Mouse (Mus musculus): ENCODE data around the gene Rgl1. TPM values are rescaled to one million over a fixed set of nuclear protein-coding genes. Genes with fewer than 3 reads are reported as not detected.

Rgl1 gene
- polyA plus RNA-seq, 1 experiment, result 0.21 TPM

GRCm38 (mm10) chr1:152543449-152544159 lies 222.5 kb downstream of the Rgl1 start:
- TF ChIP-seq GATA1 (IDR thresholded peaks at IDR 0.05; ENCODE audit: low read length), result no peak

DNA sequence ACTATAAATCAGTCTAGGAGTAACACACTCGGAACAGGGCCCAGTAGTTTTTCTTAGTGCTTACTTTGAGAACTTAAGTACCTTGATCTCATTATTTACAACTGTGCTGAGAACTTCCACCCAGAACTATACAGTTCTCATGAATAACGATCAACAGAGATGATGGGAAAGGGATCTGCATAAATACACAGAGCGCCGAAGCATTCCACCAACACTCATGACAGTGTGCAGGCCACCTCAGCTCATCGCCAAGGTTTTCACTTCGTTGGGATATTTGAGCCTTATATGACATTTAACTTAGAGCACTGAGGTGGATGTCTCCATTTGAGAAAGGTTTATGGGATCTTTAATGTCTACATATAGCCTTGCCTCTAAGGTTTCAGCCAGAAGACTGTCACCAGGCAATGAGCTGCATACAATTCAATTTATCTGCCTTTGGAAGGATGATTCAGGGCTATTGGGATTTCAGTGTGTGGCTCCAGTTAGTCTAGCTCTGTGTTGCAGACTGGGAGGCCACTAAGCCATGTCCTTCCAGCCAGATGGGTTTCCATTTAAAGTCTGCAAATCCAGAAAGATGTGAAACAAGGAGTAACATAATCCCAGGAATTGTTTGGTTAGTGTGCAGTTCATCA lies 223.3 kb downstream of the Rgl1 start:
- no peak for TF ChIP-seq GATA1 (IDR thresholded peaks at IDR 0.05; ENCODE audit: low read length)

GRCm38 (mm10) chr1:152540304-152540887 lies 225.8 kb downstream of the Rgl1 start:
- TF ChIP-seq GATA1 (IDR thresholded peaks at IDR 0.05; ENCODE audit: low read length), result no peak

- no peak for TF ChIP-seq GATA1 (IDR thresholded peaks at IDR 0.05; ENCODE audit: low read length)
Observed at GRCm38 (mm10) chr1:152538817-152539216, 227.3 kb downstream of the Rgl1 start.

DNA sequence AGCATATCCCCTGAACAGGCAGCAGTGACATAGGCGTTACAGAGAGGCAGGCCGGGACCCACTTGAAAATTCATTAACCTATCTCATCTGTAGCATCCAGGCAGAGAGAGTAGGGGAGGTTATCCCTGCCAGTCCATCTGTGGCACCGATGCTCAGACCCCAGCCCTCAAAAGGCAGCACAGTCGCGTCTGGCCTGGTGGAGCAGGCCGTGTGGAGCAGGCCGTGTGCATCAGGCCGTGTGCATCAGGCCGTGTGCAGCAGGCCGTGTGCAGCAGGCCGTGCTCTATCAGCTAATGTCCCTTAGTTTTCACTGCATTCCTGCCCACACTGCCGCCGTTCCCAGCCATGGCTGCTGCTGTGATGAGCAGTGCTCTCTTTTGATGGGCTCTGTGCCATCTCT lies 229.0 kb downstream of the Rgl1 start:
- TF ChIP-seq GATA1 (IDR thresholded peaks at IDR 0.05; ENCODE audit: low read length), result no peak

- no peak for TF ChIP-seq GATA1 (IDR thresholded peaks at IDR 0.05; ENCODE audit: low read length)
Observed at GRCm38 (mm10) chr1:152536416-152537018, 229.6 kb downstream of the Rgl1 start.

DNA sequence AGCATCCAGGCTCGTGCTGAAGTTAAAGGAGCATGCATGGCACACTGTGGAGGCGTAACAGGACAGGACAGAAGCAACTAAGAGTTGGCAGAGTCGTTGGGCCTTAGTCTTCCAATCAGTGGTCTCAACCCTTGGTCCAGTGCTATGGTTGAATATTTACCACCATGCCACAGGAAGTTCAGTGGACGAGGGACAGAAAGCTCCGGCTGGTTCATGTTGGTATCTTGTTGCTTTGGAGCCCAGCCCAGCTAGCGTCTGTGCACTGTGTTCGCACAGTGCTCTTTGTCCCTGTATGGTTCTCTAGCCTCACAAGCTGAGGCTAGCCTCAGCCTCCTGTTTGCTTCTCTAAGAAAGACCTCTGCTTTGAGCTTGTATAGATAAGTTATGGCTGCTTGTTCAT lies 231.6 kb downstream of the Rgl1 start:
- TF ChIP-seq GATA1 (IDR thresholded peaks at IDR 0.05; ENCODE audit: low read length), result no peak

DNA sequence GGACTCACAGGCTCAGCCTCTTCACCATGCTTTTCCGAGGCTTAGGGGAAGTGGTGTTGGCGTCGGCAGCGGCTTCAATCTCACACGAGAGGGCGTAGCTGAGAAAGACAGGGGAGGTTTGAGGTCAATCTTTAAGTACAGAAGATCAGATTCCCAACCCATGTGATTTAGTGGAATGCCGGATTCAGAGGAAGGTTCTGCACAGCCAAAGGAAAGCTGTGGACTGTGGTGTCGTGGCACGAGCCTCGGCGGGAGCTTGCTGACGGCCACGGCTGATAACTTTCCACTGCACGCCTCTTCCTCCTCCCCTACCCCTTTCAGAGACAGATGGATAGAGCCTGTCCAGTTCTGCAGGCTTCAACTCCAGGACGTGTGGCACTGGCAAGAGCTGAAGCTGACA lies 234.7 kb downstream of the Rgl1 start:
- TF ChIP-seq GATA1 (IDR thresholded peaks at IDR 0.05; ENCODE audit: low read length), result no peak

DNA sequence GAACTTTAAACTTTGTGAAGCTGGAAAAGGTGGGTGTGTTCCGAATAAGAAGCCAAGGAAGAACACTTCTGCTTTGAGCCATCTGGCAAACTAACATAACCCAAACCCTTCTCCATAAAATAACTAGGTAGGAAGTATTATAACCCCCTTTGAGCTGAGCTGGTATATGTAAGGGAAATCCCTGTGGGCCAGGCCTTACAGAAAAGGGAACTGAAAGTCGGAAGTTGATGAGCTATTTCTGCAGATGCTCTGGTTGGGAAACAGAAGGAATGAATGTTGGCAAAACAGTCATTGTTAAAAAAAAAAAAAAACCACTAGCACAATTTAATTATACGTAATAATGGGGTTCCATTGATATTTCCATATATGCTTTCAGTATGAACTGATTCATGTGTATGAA lies 237.4 kb downstream of the Rgl1 start:
- TF ChIP-seq GATA1 (IDR thresholded peaks at IDR 0.05; ENCODE audit: low read length), result no peak

DNA sequence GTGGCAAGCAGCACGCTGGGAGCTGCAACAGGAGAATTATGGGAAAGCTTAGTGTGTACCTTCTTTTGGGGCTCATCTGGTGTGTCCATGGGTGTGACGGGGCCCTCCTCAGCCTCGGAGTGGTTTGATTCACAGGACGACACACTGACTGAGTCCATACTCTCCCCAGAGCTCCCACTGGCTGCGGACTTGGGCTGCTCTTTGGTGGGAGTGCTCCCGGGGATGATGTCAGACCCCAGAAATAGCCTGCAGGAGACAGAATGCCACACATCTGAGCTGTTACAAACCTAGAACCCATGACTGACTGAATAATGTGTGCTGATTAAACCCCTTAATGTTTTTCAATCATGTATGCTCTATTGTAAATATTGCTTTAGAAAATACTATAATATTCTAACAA lies 237.9 kb downstream of the Rgl1 start:
- no peak for TF ChIP-seq GATA1 (IDR thresholded peaks at IDR 0.05; ENCODE audit: low read length)

DNA sequence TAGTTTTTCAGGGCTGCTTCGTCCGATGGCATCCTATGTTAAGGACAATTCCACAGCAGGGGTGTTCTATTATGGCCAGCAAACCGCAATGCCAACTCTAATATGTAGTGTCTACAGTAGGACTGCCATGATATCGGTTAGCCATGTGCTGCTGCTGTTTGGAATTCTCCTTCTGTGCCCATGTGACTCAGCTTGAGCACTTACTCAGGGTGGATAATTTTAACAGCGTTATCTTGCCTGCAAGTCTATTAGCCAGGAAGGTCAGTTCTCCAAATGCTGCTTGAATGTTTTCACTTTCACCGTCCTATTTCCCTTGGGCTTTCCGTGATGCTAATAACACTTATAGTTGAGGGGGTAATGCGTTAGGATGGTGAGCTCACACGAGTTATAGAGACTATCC lies 240.0 kb downstream of the Rgl1 start:
- TF ChIP-seq GATA1 (IDR thresholded peaks at IDR 0.05; ENCODE audit: low read length), result no peak

- no peak for TF ChIP-seq GATA1 (IDR thresholded peaks at IDR 0.05; ENCODE audit: low read length)
Observed at GRCm38 (mm10) chr1:152524987-152525648, 241.0 kb downstream of the Rgl1 start.

- no peak for TF ChIP-seq GATA1 (IDR thresholded peaks at IDR 0.05; ENCODE audit: low read length)
Observed at GRCm38 (mm10) chr1:152524098-152524892, 241.9 kb downstream of the Rgl1 start.

GRCm38 (mm10) chr1:152523292-152523691 lies 242.9 kb downstream of the Rgl1 start:
- TF ChIP-seq GATA1 (IDR thresholded peaks at IDR 0.05; ENCODE audit: low read length), result no peak

DNA sequence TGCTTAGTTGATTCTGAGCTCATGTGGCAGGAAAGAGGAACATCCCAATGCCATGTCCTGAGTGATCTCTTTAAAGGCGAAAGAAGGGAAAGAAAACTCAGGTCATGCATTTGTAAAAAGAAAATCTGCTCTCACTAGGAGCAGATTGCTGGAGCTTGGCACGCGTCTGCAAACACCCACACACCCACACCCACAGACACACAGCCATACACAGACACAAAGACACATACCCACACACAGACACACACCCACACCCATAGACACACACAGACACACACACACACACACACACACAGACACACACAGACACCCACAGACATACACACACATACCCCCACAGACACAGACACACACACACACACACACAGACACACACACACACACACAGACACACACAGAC lies 243.9 kb downstream of the Rgl1 start:
- no peak for TF ChIP-seq GATA1 (IDR thresholded peaks at IDR 0.05; ENCODE audit: low read length)
